Mouse (Mus musculus) heart, embryonic 16.5 days (tissue): ENCODE data around the gene Creld2. TPM values are rescaled to one million over a fixed set of nuclear protein-coding genes. Genes with fewer than 3 reads are reported as not detected.

Experiments used
- ATAC-seq: fragments of 200-750 bp; cut with Nextera tagmentation; replicated peaks from 2 replicates; pipeline ENCODE4 v1.8.0; 2017; ENCODE audit warnings: moderate number of reproducible peaks; ENCODE audit not compliant: insufficient read depth, low FRiP score; ENCODE audit errors: extremely low read depth
- H3K27ac ChIP-seq: fragments of 300-500 bp; sonication (generic); 2 replicates; pipeline ENCODE4 v1.5.1; 2014; ENCODE audit warnings: mild to moderate bottlenecking, low read length, control low read depth, moderate library complexity
- H3K27me3 ChIP-seq: fragments of 300-500 bp; sonication (generic); 2 replicates; pipeline ENCODE4 v1.6.1; 2014; ENCODE audit warnings: low read length, mixed read lengths; ENCODE audit not compliant: control insufficient read depth, insufficient read depth
- H3K36me3 ChIP-seq: fragments of 300-500 bp; sonication (generic); 2 replicates; pipeline ENCODE4 v1.6.1; 2014; ENCODE audit not compliant: control insufficient read depth, insufficient read depth
- H3K4me1 ChIP-seq: fragments of 300-500 bp; sonication (generic); 2 replicates; pipeline ENCODE4 v1.6.1; 2014; ENCODE audit warnings: low read length, mixed read lengths; ENCODE audit not compliant: control insufficient read depth, insufficient read depth
- H3K4me2 ChIP-seq: fragments of 300-500 bp; sonication (generic); 2 replicates; pipeline ENCODE4 v1.6.1; 2014; ENCODE audit warnings: low read depth, mild to moderate bottlenecking, control low read depth, low read length
- H3K4me3 ChIP-seq: fragments of 300-500 bp; sonication (generic); 2 replicates; pipeline ENCODE4 v1.5.1; 2014; ENCODE audit warnings: mild to moderate bottlenecking, control low read depth, low read length
- H3K9ac ChIP-seq: fragments of 300-500 bp; sonication (generic); 2 replicates; pipeline ENCODE4 v1.6.1; 2014; ENCODE audit warnings: low read length, control low read depth
- H3K9me3 ChIP-seq: fragments of 300-500 bp; sonication (generic); replicated peaks from 2 replicates; pipeline ENCODE4 v1.6.1; 2016; ENCODE audit warnings: low read length; ENCODE audit not compliant: control insufficient read depth
- WGBS: fragments of 180-500 bp; shearing (Covaris S2); extraction: QIAGEN DNeasy Blood & Tissue Kit; methylation state at CpG from one replicate; pipeline ENCODE4 v1.1.7; 2014; 5-methylcytosine and 5-hydroxymethylcytosine counted together
- polyA plus RNA-seq: library from polyadenylated mRNA; unstranded; fragments of >200 nt; fragmentation: Nextera tagmentation; extraction: Ambion mirVana; gene quantifications from 2 replicates; pipeline ENCODE4 v1.2.1, GENCODE M21; 2015

Creld2 gene
- polyA plus RNA-seq, 1 experiment from 2014 or later: 61.9 TPM

DNA sequence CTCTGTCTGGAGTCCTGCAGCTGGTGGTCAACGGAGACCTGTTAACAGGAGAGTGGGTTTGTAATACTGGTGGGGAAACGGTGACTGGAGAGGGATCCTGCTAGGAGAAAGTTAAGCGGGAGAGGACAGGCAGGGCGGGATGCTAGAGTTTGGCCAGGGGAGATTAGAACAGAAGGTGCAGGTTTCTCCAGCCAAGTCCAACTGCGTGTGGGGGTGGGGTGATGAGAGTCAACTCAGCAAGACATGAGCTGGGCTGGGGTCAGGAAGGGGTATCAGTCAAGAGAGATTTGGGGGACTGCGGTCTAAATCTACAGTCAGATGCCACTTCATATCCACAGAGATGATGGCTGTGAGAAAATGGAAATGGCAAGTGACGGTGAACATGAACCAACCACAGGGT lies 25.5 kb downstream of the Creld2 start:
- no peak for ATAC-seq
- H3K27me3 ChIP-seq: no peaks in the 10 kb centered on the region
- no peak overlapping the region for H3K27ac ChIP-seq
- 89% methylated on average over 7 of the region's 7 CpGs for WGBS
- no peak overlapping the region for H3K4me3 ChIP-seq
- no peaks in the 10 kb centered on the region for H3K36me3 ChIP-seq
- no peak overlapping the region for H3K4me2 ChIP-seq
- no peaks in the 10 kb centered on the region for H3K9me3 ChIP-seq
- peaks cover 16% of the 10 kb centered on the region for H3K4me1 ChIP-seq
- no peak overlapping the region for H3K9ac ChIP-seq

DNA sequence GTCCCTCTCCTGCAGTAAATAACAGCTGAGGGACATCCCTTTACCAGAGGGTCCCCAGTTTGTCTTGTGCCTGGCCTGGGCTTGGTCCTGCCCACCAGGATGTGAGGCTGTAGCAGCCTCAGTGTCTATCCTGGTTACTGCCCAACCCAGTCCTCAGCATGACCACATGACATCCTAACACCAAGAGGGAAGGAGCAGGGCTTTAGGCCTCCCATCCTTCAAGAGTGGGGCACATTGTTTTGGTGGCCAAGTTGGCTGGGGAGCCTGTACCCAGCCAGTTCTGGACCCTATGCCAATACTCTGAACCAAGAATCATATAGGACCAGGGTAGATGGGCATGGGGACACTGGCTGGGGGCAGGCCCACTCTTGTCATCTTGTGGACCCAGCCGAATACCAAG lies 29.2 kb downstream of the Creld2 start:
- Histone ChIP-seq H3K4me2 (no peak overlapping the region), H3K9ac (no peak overlapping the region), H3K4me1 (peaks cover 18% of the 10 kb centered on the region), H3K9me3 (no peaks in the 10 kb centered on the region), H3K4me3 (no peak overlapping the region), H3K27me3 (no peaks in the 10 kb centered on the region), H3K27ac (no peak overlapping the region), H3K36me3 (no peaks in the 10 kb centered on the region)
- no peak for ATAC-seq
- 92% methylated on average over 1 of the region's 1 CpGs for WGBS

DNA sequence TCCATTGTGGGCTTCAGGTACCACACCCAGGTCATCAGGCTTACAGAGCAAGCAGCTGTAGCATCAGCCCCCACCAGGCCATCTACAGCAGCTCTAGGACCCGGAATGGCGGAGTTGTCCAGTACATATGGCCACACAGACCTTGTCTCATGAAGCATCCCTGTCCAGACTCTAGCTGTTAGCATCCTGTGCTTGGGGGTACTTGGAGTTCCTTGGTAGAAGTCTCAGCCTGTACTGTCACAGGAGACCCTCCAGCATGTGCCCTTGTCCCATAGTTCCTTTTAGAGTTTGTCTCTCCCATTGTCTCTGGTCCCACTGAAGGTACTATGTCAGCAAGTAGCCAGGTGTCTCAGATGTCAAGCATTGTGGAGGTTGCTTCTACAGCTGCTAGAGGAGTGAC lies 30.2 kb downstream of the Creld2 start:
- H3K9ac ChIP-seq: peak overlapping the region; percentile 42
- H3K4me1 ChIP-seq: peaks cover 26% of the 10 kb centered on the region
- no peak overlapping the region for H3K4me3 ChIP-seq
- no peaks in the 10 kb centered on the region for H3K9me3 ChIP-seq
- 88% methylated on average over 2 of the region's 2 CpGs for WGBS
- ATAC-seq: no peak
- no peak overlapping the region for H3K4me2 ChIP-seq
- peak overlapping the region; percentile 89 for H3K27ac ChIP-seq
- no peaks in the 10 kb centered on the region for H3K27me3 ChIP-seq
- no peaks in the 10 kb centered on the region for H3K36me3 ChIP-seq

DNA sequence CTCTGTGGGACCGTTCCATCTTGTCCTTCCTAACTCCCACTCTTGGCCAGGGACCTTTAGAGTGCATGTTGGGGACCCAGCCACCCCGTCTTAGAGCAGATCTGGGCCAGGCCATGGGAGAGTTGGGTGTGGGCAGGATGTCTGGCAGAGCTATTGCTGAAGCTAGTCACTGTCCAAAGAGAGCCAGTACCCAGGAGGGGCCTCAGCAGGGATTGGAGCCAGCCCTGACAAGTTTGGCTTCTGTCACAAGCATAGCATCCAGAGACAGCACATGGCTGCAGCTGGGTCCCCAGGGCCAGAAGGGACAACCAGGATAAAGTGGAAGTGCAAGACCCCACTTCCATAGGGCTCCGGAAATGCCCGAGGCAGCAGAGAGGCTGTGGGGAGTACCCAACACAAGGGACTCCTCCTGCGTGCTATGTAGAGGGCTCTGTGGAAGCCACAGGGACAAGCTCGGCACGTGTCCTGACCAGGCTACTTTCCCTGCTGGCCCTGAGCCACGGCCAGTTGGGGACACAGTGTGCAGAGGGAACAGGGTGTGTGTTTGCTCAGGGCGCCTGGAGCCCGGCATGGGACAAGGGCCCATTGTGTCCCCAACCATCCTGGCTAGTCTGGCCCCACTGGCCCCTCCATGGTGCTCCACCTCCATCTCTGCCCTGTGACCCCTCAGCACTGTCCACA lies 30.8 kb downstream of the Creld2 start:
- no peaks in the 10 kb centered on the region for H3K9me3 ChIP-seq
- H3K27me3 ChIP-seq: no peaks in the 10 kb centered on the region
- peak; percentile 87 for ATAC-seq
- H3K4me3 ChIP-seq: no peak overlapping the region
- WGBS: 31% methylated on average over 10 of the region's 10 CpGs
- peak overlapping the region; percentile 89 for H3K27ac ChIP-seq
- no peaks in the 10 kb centered on the region for H3K36me3 ChIP-seq
- H3K9ac ChIP-seq: peak overlapping the region; percentile 42
- peak overlapping the region; percentile 1; the same call in 1 of the 2 replicates for H3K4me2 ChIP-seq
- peaks cover 32% of the 10 kb centered on the region for H3K4me1 ChIP-seq

DNA sequence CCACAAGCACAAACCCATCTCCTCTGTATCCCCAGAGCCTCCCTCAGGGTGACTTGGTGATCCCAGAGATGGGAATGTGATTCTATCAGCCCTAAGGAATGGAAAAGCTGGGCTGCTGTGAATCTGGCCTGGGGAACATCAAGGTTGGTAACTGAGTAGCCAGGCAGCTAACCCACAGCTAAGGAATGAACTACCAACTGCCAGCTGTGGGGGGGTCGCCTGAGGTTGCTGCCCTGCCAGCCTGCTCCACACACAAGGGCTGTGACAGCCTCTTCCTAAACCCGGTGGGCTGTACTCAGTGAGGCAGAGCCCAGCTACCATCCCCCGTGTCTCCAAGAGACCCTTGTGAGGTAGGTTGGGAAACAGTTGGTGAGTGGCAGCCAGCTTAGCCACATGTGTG lies 31.6 kb downstream of the Creld2 start:
- Histone ChIP-seq H3K27ac (peak overlapping the region; percentile 89), H3K9ac (no peak overlapping the region; the same call in 1 of the 2 replicates), H3K36me3 (no peaks in the 10 kb centered on the region), H3K9me3 (no peaks in the 10 kb centered on the region), H3K27me3 (no peaks in the 10 kb centered on the region), H3K4me2 (no peak overlapping the region), H3K4me3 (no peak overlapping the region), H3K4me1 (peaks cover 40% of the 10 kb centered on the region)
- WGBS: 52% methylated on average over 3 of the region's 3 CpGs
- ATAC-seq: no peak

DNA sequence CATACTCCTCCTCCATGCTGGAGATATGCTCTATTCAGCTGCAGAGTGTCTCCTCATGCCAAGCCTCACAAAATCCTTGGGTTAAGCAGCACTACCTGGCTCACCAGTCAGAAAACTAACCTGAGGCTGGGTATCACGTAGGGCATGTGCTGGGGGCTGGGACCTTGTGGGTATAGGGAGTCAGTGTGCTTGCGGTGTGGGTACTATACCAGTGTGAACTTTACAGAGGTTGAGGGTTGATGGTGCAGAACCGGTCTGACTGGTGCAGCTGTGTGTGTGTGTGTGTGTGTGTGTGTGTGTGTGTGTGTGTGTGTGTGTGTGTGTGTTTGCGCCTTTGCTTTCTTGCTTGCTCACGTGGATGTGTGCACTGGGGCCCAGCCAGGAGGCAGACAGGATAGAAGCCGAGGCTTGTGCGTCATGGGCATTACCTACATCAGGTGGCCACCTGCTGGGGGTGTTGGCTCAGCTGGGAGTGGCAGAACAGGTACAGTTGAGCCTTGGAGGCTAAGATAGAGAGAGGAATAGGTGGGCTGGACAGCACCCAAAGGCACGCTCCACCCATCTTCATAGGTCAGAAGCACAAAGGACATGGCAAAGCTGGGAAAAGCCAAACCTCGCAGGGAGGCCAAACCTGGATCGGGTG lies 32.2 kb downstream of the Creld2 start:
- Histone ChIP-seq H3K9me3 (no peaks in the 10 kb centered on the region), H3K4me1 (peaks cover 41% of the 10 kb centered on the region), H3K27ac (no peak overlapping the region; the same call in 1 of the 2 replicates), H3K9ac (no peak overlapping the region), H3K4me3 (no peak overlapping the region), H3K36me3 (no peaks in the 10 kb centered on the region), H3K27me3 (no peaks in the 10 kb centered on the region), H3K4me2 (no peak overlapping the region)
- ATAC-seq: no peak
- 84% methylated on average over 10 of the region's 10 CpGs for WGBS

DNA sequence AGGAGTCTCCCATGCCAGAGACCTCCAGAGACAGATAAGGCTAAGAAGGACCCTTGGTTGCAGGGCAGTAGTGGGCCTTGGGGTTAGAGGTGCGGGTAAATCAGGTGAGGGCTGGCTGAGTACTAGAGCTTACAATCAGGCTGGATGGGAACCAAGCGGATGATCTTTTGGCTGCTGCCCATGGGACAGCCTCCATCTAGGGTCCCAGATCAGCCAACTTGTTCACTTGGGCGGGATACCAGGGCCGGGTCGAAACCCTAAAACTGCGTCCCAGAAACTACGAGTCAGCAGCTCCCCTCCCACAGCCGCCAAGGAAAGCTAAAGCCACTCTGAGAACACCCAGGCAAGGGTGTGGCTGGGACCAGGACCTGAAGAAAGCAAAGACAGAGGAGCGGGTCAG lies 33.7 kb downstream of the Creld2 start:
- Histone ChIP-seq H3K36me3 (no peaks in the 10 kb centered on the region), H3K9ac (no peak overlapping the region), H3K27me3 (no peaks in the 10 kb centered on the region), H3K4me2 (no peak overlapping the region), H3K9me3 (no peaks in the 10 kb centered on the region), H3K4me3 (no peak overlapping the region), H3K4me1 (peaks cover 41% of the 10 kb centered on the region), H3K27ac (no peak overlapping the region)
- WGBS: 84% methylated on average over 9 of the region's 9 CpGs
- ATAC-seq: no peak

DNA sequence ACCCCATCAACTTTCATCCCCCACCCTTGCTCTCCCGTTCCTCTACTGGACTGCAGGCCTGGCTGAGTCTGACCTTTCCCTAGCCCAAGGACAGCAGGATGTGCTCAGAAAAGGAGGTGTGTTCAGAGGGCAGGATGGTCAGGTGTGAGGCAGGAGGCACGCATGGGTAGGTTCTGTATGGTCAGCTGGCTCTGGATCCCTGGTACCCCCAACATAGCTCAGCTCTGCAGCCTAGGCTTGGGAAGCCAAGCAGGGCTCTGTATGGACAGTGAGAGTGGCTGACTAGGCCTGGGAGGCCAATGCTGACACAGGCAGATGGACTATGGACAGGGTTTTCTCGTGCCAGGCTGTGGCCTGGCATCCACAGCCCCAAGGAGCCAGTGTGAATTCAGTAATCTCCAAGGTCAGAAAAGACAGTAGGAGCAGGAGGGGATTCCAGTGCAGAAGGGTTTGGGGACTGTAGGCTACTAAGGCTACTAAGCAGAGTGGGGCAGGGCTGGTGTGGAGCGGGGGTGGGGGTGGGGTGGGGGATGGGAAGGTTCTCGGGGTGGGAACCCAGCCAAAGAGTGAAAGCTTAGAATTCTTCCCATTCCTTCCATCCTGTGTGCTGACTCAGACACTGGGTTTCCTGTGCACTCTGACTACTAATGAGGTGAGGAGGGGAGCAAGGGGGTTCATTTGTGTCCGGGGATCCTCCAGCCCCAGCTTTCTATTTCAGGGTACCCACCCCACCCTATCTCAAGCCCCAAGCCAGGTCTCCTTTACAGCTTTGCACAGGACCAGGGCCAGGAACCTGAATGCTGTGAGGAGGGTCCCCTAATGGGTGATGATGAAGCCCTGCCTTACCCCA lies 34.9 kb downstream of the Creld2 start:
- 0 out of 2 replicates have a peak overlapping the region, but pooled peaks have one; percentile 1 for H3K9ac ChIP-seq
- no peak overlapping the region for H3K4me2 ChIP-seq
- H3K4me3 ChIP-seq: no peak overlapping the region
- H3K27ac ChIP-seq: peak overlapping the region; percentile 55
- H3K9me3 ChIP-seq: no peaks in the 10 kb centered on the region
- H3K27me3 ChIP-seq: no peaks in the 10 kb centered on the region
- peaks cover 41% of the 10 kb centered on the region for H3K4me1 ChIP-seq
- peak; percentile 41 for ATAC-seq
- 29% methylated on average over 6 of the region's 6 CpGs for WGBS
- no peaks in the 10 kb centered on the region for H3K36me3 ChIP-seq
